Mouse (Mus musculus) intestine, postnatal 0 days (tissue): Measurements from ENCODE around the gene Lgi1. TPM values are rescaled to one million over a fixed set of nuclear protein-coding genes. Genes with fewer than 3 reads are reported as not detected.

Source experiments
- ATAC-seq: fragments of 200-750 bp; cut with Nextera tagmentation; 2 replicates; pipeline ENCODE4 v1.8.0; 2017; ENCODE audit warnings: mild to moderate bottlenecking, moderate TSS enrichment, moderate library complexity
- H3K27ac ChIP-seq: fragments of 300-500 bp; sonication (generic); 2 replicates; pipeline ENCODE4 v1.5.1; 2014; ENCODE audit warnings: mild to moderate bottlenecking, low read depth, low read length, moderate library complexity
- H3K27me3 ChIP-seq: fragments of 300-500 bp; sonication (generic); replicated peaks from 2 replicates; pipeline ENCODE4 v1.6.1; 2014; ENCODE audit warnings: low read length, mixed read lengths; ENCODE audit not compliant: control insufficient read depth, insufficient read depth
- H3K36me3 ChIP-seq: fragments of 300-500 bp; sonication (generic); 2 replicates; pipeline ENCODE4 v1.6.1; 2014; ENCODE audit warnings: mild to moderate bottlenecking, moderate library complexity; ENCODE audit not compliant: control insufficient read depth, insufficient read depth
- H3K4me1 ChIP-seq: fragments of 300-500 bp; sonication (generic); replicated peaks from 2 replicates; pipeline ENCODE4 v1.6.1; 2014; ENCODE audit warnings: antibody characterized with exemption, low read length, mixed read lengths; ENCODE audit not compliant: control insufficient read depth, insufficient read depth
- H3K4me2 ChIP-seq: fragments of 300-500 bp; sonication (generic); replicated peaks from 2 replicates; pipeline ENCODE4 v1.6.1; 2014; ENCODE audit warnings: low read depth, mild to moderate bottlenecking, moderate library complexity
- H3K4me3 ChIP-seq: fragments of 300-500 bp; sonication (generic); 2 replicates; pipeline ENCODE4 v1.5.1; 2014; ENCODE audit warnings: low read depth, low read length
- H3K9ac ChIP-seq: fragments of 300-500 bp; sonication (generic); 2 replicates; pipeline ENCODE4 v1.6.1; 2014; ENCODE audit warnings: mild to moderate bottlenecking, low read depth, low read length
- H3K9me3 ChIP-seq: fragments of 300-500 bp; sonication (generic); 2 replicates; pipeline ENCODE4 v1.6.1; 2016; ENCODE audit warnings: mixed run types; ENCODE audit not compliant: control insufficient read depth
- CTCF ChIP-seq: sonication (generic); IDR thresholded peaks from 2 replicates; pipeline ENCODE4 v1.5.1; 2016; ENCODE audit warnings: low read depth, mild to moderate bottlenecking, control low read depth, antibody characterized with exemption, moderate library complexity
- WGBS: fragments of 180-500 bp; shearing (Covaris S2); extraction: QIAGEN DNeasy Blood & Tissue Kit; methylation state at CpG from one replicate; pipeline ENCODE4 v1.1.7; 2014; 5-methylcytosine and 5-hydroxymethylcytosine counted together
- polyA plus RNA-seq: library from polyadenylated mRNA; unstranded; fragments of >200 nt; fragmentation: Nextera tagmentation; extraction: Ambion mirVana; gene quantifications from 2 replicates; pipeline ENCODE4 v1.2.1, GENCODE M21; 2015

Lgi1 gene
- polyA plus RNA-seq, 1 experiment from 2014 or later, result 0.91 TPM

DNA sequence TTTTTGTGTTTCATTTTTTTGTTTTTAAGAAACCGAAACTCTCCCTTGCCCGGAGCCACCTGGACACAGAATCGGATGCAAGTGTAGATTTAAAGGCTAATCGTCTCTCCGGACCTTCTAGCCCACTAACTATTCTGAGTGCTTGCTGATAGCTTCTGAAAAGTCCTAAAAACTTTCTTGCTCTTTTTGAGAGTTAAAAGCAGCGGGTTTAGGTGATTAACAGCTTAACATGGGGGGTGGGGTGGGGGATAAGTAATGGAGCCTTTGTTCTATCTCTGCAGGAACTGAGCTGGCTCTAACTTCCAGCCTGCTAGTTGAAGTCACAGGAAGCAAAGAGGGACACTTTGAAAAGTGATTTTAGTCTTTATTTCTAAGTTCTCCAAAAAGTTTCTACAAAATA, 24.2 kb downstream of the Lgi1 start:
- no peak overlapping the region for H3K27ac ChIP-seq
- no peaks in the 10 kb centered on the region for H3K9me3 ChIP-seq
- ATAC-seq, result no peak
- 77% methylated on average over 6 of the region's 6 CpGs for WGBS
- TF ChIP-seq CTCF, result no peak
- no peaks in the 10 kb centered on the region for H3K27me3 ChIP-seq
- H3K4me1 ChIP-seq, result no peaks in the 10 kb centered on the region
- H3K9ac ChIP-seq, result no peak overlapping the region
- no peak overlapping the region for H3K4me3 ChIP-seq
- no peak overlapping the region for H3K4me2 ChIP-seq
- H3K36me3 ChIP-seq, result no peaks in the 10 kb centered on the region

- TF ChIP-seq CTCF, result no peak
- Histone ChIP-seq H3K4me2 (no peak overlapping the region), H3K9ac (no peak overlapping the region), H3K27me3 (no peaks in the 10 kb centered on the region), H3K4me3 (no peak overlapping the region), H3K36me3 (no peaks in the 10 kb centered on the region), H3K27ac (no peak overlapping the region), H3K9me3 (no peaks in the 10 kb centered on the region), H3K4me1 (no peaks in the 10 kb centered on the region)
- 85% methylated on average over 6 of the region's 6 CpGs for WGBS
- ATAC-seq, result no peak
Observed at GRCm38 (mm10) chr19:38291432-38291831, 27.1 kb downstream of the Lgi1 start.

- no peaks in the 10 kb centered on the region for H3K36me3 ChIP-seq
- no peak overlapping the region for H3K4me2 ChIP-seq
- H3K4me1 ChIP-seq, result no peaks in the 10 kb centered on the region
- no peak for TF ChIP-seq CTCF
- no peaks in the 10 kb centered on the region for H3K27me3 ChIP-seq
- H3K4me3 ChIP-seq, result no peak overlapping the region
- H3K9me3 ChIP-seq, result no peaks in the 10 kb centered on the region
- H3K9ac ChIP-seq, result no peak overlapping the region
- no peak overlapping the region for H3K27ac ChIP-seq
- 24% methylated on average over 3 of the region's 3 CpGs for WGBS
- no peak for ATAC-seq
Observed at GRCm38 (mm10) chr19:38298018-38298626, 33.8 kb downstream of the Lgi1 start.

DNA sequence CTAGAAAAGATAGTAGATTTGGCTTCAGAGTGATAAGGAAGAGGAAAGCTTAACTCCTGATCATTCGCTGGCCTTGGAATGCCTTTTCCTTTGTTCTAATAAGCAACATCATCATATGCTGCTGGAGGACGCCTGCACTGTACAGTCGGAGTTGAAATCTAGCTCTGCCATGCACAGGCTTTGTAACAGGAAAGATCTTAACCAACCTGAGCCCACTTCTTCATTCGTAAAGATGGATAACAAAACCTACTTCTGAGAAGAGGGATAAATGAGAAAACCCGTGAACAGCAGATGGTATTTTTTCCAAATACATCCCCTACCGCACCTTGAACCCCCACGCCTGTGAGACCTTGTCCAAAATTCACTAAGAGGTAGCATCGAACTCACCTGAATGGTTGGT, 43.8 kb downstream of the Lgi1 start:
- Histone ChIP-seq H3K36me3 (no peaks in the 10 kb centered on the region), H3K27me3 (0 out of 2 replicates have a peak, but pooled peaks cover 3% of the 10 kb centered on the region), H3K4me1 (no peaks in the 10 kb centered on the region), H3K9ac (no peak overlapping the region), H3K27ac (no peak overlapping the region), H3K9me3 (no peaks in the 10 kb centered on the region), H3K4me2 (no peak overlapping the region), H3K4me3 (no peak overlapping the region)
- ATAC-seq, result no peak
- no peak for TF ChIP-seq CTCF
- WGBS, result 90% methylated on average over 8 of the region's 8 CpGs

- no peak for ATAC-seq
- H3K4me2 ChIP-seq, result no peak overlapping the region
- no peak overlapping the region for H3K27ac ChIP-seq
- no peaks in the 10 kb centered on the region for H3K36me3 ChIP-seq
- H3K27me3 ChIP-seq, result no peaks in the 10 kb centered on the region
- 88% methylated on average over 7 of the region's 7 CpGs for WGBS
- H3K9ac ChIP-seq, result no peak overlapping the region
- H3K4me1 ChIP-seq, result no peaks in the 10 kb centered on the region
- H3K9me3 ChIP-seq, result no peaks in the 10 kb centered on the region
- no peak for TF ChIP-seq CTCF
- H3K4me3 ChIP-seq, result no peak overlapping the region
Observed at GRCm38 (mm10) chr19:38315099-38315498, 50.8 kb downstream of the Lgi1 start.

GRCm38 (mm10) chr19:38316602-38317313, 52.4 kb downstream of the Lgi1 start:
- no peaks in the 10 kb centered on the region for H3K9me3 ChIP-seq
- H3K9ac ChIP-seq, result no peak overlapping the region
- ATAC-seq, result no peak
- H3K4me2 ChIP-seq, result no peak overlapping the region
- no peaks in the 10 kb centered on the region for H3K36me3 ChIP-seq
- no peak for TF ChIP-seq CTCF
- no peak overlapping the region for H3K4me3 ChIP-seq
- H3K27me3 ChIP-seq, result no peaks in the 10 kb centered on the region
- no peak overlapping the region for H3K27ac ChIP-seq
- no peaks in the 10 kb centered on the region for H3K4me1 ChIP-seq
- 79% methylated on average over 6 of the region's 6 CpGs for WGBS
